Mouse (Mus musculus): ENCODE results near the gene Fbxw21. TPM values are rescaled to one million over a fixed set of nuclear protein-coding genes. Genes with fewer than 3 reads are reported as not detected.
"Not testable (repeated sequence)": the region's sequence is repeated elsewhere in the genome, so short reads cannot be mapped to it uniquely, and the experiment has no call there.

Fbxw21 gene
- polyA plus RNA-seq (2014; fragmentation: Nextera tagmentation; extraction: Ambion mirVana): not detected in 2 replicates

DNA sequence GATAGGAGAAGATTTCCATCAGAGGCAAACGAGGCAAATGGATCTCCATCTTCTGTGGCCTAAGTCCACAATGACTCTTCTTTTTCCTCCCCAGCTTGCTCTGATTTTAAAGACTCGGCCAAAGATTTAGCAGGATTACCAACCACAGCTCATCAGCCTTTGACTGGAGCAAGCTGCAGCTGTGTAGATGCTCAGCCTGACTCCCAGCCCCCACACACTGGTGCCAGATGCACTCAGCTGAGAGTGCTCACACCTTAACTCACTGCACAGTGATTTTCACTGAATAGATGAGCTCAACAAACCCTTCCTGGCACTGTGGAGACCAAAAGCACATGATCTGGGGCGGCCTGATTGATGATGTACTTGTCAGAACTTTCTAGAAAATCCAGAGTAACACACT is at the start of gene Fbxw21:
Gene Fbxw21, minus strand, starts transcription at position 101 of the 400 bp plus-strand sequence.
- ATAC-seq (ENCODE audit: insufficient read depth) (no peak), DNase-seq (no peak)
- no peaks in the 10 kb centered on the region for H3K4me1 ChIP-seq (ENCODE audit: insufficient read depth)
- no peak within 1 kb of the TSS for H3K9ac ChIP-seq
- no peak within 1 kb of the TSS for H3K4me2 ChIP-seq
- H3K27me3 ChIP-seq (ENCODE audit: insufficient read depth, low read length): no peaks in the 10 kb centered on the region
- H3K27ac ChIP-seq (ENCODE audit: low read depth): no peak within 1 kb of the TSS
- 68% methylated on average over 3 of the region's 3 CpGs for WGBS
- no peaks in the 10 kb centered on the region for H3K36me3 ChIP-seq (ENCODE audit: insufficient read depth)
- TF ChIP-seq CTCF (IDR thresholded peaks at IDR 0.05; ENCODE audit: low read depth): no peak
- no peaks in the 10 kb centered on the region for H3K9me3 ChIP-seq (ENCODE audit: low read depth, low read length)
- H3K4me3 ChIP-seq (ENCODE audit: low read depth, low read length): no peak within 1 kb of the TSS

DNA sequence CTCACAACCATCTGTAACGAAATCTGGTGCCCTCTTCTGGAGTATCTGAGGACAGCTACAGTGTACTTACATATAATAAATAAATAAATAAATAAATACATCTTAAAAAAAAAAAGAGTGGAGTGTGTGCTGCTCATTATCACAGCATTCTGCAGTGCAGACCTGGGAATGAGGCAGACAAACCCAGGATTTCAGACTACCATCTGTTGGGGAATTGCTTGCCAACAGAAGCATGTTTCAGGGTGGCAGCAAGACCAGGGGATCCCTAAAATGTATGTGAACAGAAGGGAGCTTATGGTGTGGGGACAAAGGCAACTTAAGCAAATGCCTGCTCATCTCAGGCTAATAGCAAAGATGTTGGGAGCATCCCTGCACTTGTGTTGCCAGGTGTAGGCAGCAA is 39.5 kb upstream of the Fbxw21 start:
- H3K4me1 ChIP-seq (ENCODE audit: insufficient read depth); H3K27ac ChIP-seq (ENCODE audit: low read depth); H3K9ac ChIP-seq; DNase-seq; H3K27me3 ChIP-seq (ENCODE audit: insufficient read depth, low read length); H3K4me3 ChIP-seq (ENCODE audit: low read depth, low read length); H3K4me2 ChIP-seq; ATAC-seq (ENCODE audit: insufficient read depth); H3K9me3 ChIP-seq (ENCODE audit: low read depth, low read length); H3K36me3 ChIP-seq (ENCODE audit: insufficient read depth): not testable (repeated sequence)
- WGBS: 73% methylated on average over 1 of the region's 1 CpGs

DNA sequence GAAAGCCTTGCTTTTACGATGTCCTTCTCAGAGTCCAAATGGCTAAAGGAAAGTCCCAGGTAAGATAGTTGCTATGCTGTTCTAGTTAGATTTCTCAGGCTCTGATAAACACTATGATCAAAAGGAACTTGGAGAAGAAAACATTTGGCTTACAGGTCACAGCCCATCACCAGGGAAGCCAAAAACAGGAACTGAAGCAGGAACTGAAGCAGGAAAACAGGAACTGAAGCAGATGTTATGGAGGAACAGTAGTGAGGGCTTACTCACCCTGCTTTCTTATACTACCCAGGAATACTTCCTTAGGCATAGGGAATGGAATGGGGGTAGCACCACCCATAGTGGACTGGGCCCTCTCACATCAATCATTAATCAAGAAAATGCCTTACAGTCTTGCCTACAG is 38.5 kb upstream of the Fbxw21 start:
- Histone ChIP-seq H3K9ac (no peak overlapping the region), H3K4me2 (no peak overlapping the region), H3K4me3 (ENCODE audit: low read depth, low read length) (no peak overlapping the region), H3K9me3 (ENCODE audit: low read depth, low read length) (no peaks in the 10 kb centered on the region), H3K4me1 (ENCODE audit: insufficient read depth) (no peaks in the 10 kb centered on the region), H3K27ac (ENCODE audit: low read depth) (no peak overlapping the region), H3K27me3 (ENCODE audit: insufficient read depth, low read length) (no peaks in the 10 kb centered on the region), H3K36me3 (ENCODE audit: insufficient read depth) (no peaks in the 10 kb centered on the region)
- 76% methylated on average over 1 of the region's 1 CpGs for WGBS
- DNase-seq (no peak), ATAC-seq (ENCODE audit: insufficient read depth) (no peak)
- no peak for TF ChIP-seq CTCF (IDR thresholded peaks at IDR 0.05; ENCODE audit: low read depth)

DNA sequence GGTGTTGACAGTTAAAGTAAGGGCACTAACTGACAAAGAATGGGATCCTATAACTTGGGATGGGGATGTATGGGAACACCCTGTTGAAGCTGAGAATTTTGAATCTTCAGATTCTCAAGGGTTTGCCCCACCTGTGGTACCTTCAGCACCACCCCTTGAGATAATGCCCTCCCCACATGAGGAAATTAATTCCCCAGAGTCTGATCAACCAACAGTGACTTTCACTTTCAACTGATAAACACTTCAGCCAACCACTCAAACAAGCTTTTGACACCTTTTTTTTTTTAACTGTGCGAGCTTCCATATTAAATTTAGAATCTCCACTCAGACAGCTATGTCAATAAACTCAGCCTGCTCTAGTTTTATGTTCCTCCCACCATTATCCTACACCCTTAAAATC is 37.5 kb upstream of the Fbxw21 start:
- no peaks in the 10 kb centered on the region for H3K27me3 ChIP-seq (ENCODE audit: insufficient read depth, low read length)
- no peak overlapping the region for H3K9ac ChIP-seq
- no peaks in the 10 kb centered on the region for H3K9me3 ChIP-seq (ENCODE audit: low read depth, low read length)
- no peaks in the 10 kb centered on the region for H3K36me3 ChIP-seq (ENCODE audit: insufficient read depth)
- no peak overlapping the region for H3K4me2 ChIP-seq
- H3K4me1 ChIP-seq (ENCODE audit: insufficient read depth): no peaks in the 10 kb centered on the region
- DNase-seq (no peak), ATAC-seq (ENCODE audit: insufficient read depth) (no peak)
- WGBS: 42% methylated on average over 1 of the region's 1 CpGs
- TF ChIP-seq CTCF (IDR thresholded peaks at IDR 0.05; ENCODE audit: low read depth): no peak
- no peak overlapping the region for H3K27ac ChIP-seq (ENCODE audit: low read depth)
- H3K4me3 ChIP-seq (ENCODE audit: low read depth, low read length): no peak overlapping the region

DNA sequence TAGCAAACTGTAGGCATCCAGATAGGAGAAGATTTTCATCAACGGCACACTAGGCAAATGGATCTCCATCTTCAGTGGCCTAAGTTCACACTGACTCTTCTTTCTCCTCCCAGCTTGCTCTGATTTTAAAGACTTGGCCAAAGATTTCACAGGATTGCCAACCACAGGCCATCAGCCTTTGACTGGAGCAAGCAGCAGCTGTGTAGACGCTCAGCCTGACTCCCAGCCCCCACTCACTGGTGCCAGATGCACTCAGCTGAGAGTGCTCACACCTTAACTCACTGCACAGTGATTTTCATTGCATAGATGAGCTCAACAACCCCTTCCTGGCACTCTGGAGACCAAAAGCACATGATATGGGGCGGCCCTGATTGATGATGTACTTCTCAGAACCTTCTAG is 34.0 kb upstream of the Fbxw21 start, which contains the start of gene Fbxw13:
Gene Fbxw13, minus strand, starts transcription at position 101 of the 400 bp plus-strand sequence.
- not testable (repeated sequence) for H3K9ac ChIP-seq; H3K9me3 ChIP-seq (ENCODE audit: low read depth, low read length); H3K36me3 ChIP-seq (ENCODE audit: insufficient read depth); H3K4me1 ChIP-seq (ENCODE audit: insufficient read depth); H3K27me3 ChIP-seq (ENCODE audit: insufficient read depth, low read length); H3K27ac ChIP-seq (ENCODE audit: low read depth); ATAC-seq (ENCODE audit: insufficient read depth); DNase-seq; H3K4me3 ChIP-seq (ENCODE audit: low read depth, low read length); H3K4me2 ChIP-seq
- 70% methylated on average over 3 of the region's 3 CpGs for WGBS

DNA sequence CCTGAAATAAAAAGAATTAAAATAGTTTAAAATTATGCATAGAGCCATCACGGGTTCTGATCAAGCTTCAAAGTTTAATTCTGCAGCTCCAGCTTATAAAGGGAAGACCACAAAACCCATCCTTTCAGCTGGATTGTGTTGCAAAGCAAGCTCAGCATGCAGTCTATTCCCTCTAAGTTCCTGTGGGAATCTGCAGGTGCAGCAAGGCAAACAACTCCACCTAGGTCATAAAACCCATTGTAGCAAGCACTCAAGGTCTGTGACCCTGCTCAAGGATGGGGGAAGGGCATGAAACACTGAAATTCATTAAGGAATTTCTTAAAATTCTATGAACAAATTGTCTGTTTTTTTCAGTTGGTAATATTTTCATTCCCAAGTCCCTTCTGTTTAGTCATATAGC is 15.4 kb upstream of the Fbxw21 start:
- TF ChIP-seq CTCF (IDR thresholded peaks at IDR 0.05; ENCODE audit: low read depth): no peak
- 84% methylated on average over 1 of the region's 1 CpGs for WGBS

DNA sequence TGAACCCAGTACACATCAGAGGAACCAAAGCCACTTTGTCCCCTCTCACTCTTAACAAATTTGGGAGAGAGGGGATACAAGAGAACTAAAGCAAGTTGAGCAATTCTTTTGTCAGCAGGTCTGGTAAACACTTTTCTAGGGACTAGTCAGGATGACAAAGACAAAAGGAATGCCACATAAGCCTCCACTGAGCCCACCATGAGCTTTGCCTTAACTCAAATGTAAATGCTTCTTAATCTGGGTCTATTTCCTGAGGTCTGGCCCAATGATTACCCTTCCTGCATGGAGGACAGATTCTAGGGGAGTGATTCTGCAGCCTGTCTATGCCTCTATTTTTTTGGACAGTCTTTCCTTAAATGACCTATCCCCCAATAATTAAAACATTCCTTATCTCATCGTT is 14.5 kb upstream of the Fbxw21 start:
- Histone ChIP-seq H3K36me3 (ENCODE audit: insufficient read depth) (no peaks in the 10 kb centered on the region), H3K27ac (ENCODE audit: low read depth) (no peak overlapping the region), H3K4me1 (ENCODE audit: insufficient read depth) (no peaks in the 10 kb centered on the region), H3K27me3 (ENCODE audit: insufficient read depth, low read length) (no peaks in the 10 kb centered on the region), H3K4me2 (no peak overlapping the region), H3K4me3 (ENCODE audit: low read depth, low read length) (no peak overlapping the region), H3K9ac (no peak overlapping the region), H3K9me3 (ENCODE audit: low read depth, low read length) (no peaks in the 10 kb centered on the region)
- DNase-seq (no peak), ATAC-seq (ENCODE audit: insufficient read depth) (no peak)
- 86% methylated on average over 1 of the region's 1 CpGs for WGBS
- TF ChIP-seq CTCF (IDR thresholded peaks at IDR 0.05; ENCODE audit: low read depth): no peak

More for the DNA sequence above, 15.4 kb upstream of the Fbxw21 start:
- no peak for DNase-seq
- no peaks in the 10 kb centered on the region for H3K4me1 ChIP-seq (ENCODE audit: insufficient read depth)
- H3K4me2 ChIP-seq: no peak overlapping the region
- H3K27me3 ChIP-seq (ENCODE audit: insufficient read depth, low read length): no peaks in the 10 kb centered on the region
- no peak overlapping the region for H3K4me3 ChIP-seq (ENCODE audit: low read depth, low read length)
- no peak overlapping the region for H3K27ac ChIP-seq (ENCODE audit: low read depth)
- H3K36me3 ChIP-seq (ENCODE audit: insufficient read depth): no peaks in the 10 kb centered on the region
- H3K9me3 ChIP-seq (ENCODE audit: low read depth, low read length): no peaks in the 10 kb centered on the region
- no peak for ATAC-seq (ENCODE audit: insufficient read depth)
- no peak overlapping the region for H3K9ac ChIP-seq

DNA sequence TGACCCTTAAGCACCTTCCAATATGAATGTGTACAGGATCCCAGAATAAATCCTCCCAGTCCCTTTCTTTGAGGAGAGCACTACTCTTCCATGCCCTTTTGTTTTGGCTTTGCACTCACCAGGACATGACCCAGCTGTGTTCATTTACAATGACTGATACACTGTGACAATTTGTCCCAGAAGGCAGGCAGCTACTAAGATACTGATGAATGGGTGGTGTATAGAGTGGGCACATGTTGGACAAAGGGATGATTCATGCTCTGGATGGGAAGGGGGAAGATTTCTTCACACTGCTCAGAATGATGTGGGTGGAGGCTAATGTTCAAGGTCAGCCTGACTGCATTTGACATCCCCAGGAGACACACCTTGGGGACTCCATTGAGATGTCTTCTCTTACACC is 5.5 kb upstream of the Fbxw21 start:
- TF ChIP-seq CTCF (IDR thresholded peaks at IDR 0.05; ENCODE audit: low read depth): no peak
- Histone ChIP-seq H3K9ac (no peak overlapping the region), H3K27ac (ENCODE audit: low read depth) (no peak overlapping the region), H3K27me3 (ENCODE audit: insufficient read depth, low read length) (no peaks in the 10 kb centered on the region), H3K36me3 (ENCODE audit: insufficient read depth) (no peaks in the 10 kb centered on the region), H3K4me2 (no peak overlapping the region), H3K4me3 (ENCODE audit: low read depth, low read length) (no peak overlapping the region), H3K4me1 (ENCODE audit: insufficient read depth) (no peaks in the 10 kb centered on the region), H3K9me3 (ENCODE audit: low read depth, low read length) (no peaks in the 10 kb centered on the region)
- DNase-seq (no peak), ATAC-seq (ENCODE audit: insufficient read depth) (no peak)

Measured in lung, embryonic 14.5 days (tissue).